Mouse (Mus musculus) gastrocnemius, postnatal 25 days (tissue): ENCODE results near the gene Stk11ip. TPM values are rescaled to one million over a fixed set of nuclear protein-coding genes. Genes with fewer than 3 reads are reported as not detected.

ENCODE experiments used
- DNase-seq: peaks from one replicate; pipeline ENCODE4 v3.0.0; 2022
- long read RNA-seq, 2 experiments: library from polyadenylated mRNA; stranded (forward); transcript quantifications; one replicate each; pipeline ENCODE4 v2.0.0; 2021
- total RNA-seq, 2 experiments: library from RNA; stranded (reverse); gene quantifications; 1 replicate in 1 of 2; 2 replicates in 1 of 2; pipeline ENCODE4 v1.2.3; 2021

Stk11ip gene
- 1 to 10 TPM; 5.3 to 5.6 TPM for total RNA-seq
- long read RNA-seq, experiment 1, partial matches to known transcripts: 2 of 2 reads
- long read RNA-seq, experiment 1, other reads (novel, unspliced or antisense): 0 of 2 reads
- long read RNA-seq, experiment 2, full-length matches to known transcripts: 1 of 2 reads
- long read RNA-seq, experiment 2, partial matches to known transcripts: 1 of 2 reads
- long read RNA-seq, experiment 2, other reads (novel, unspliced or antisense): 0 of 2 reads

GRCm38 (mm10) chr1:75521321-75522031 is at the start of gene Stk11ip:
Gene Stk11ip, plus strand, starts transcription at chr1:75521529.
- DNase-seq: peak; percentile 91

- no peak for DNase-seq
Measured at GRCm38 (mm10) chr1:75476441-75476840, 44.9 kb upstream of the Stk11ip start.

GRCm38 (mm10) chr1:75477264-75477965 is 43.9 kb upstream of the Stk11ip start:
- peak; percentile 65 for DNase-seq

- DNase-seq: no peak
Measured at GRCm38 (mm10) chr1:75477966-75478290, 43.4 kb upstream of the Stk11ip start.

DNA sequence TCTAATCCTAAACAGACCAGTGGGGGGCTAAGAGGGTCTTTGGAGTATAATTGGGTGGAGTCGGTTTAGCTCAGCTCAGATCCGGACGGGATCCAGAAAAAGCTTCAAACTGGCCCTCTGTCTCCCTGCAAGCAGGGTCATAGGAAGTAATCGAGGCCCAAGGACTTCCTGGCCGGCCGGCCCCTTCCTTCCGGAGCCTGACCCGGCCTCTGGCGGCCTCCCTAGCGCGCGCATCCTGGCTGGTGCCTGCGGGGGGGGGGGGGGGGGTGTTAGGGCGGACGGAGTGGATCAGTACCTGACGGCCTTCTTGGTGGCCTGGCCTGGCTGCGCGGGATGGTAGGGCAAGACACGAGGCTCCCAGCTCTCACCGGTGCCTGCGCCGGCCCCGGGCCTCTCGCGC is 42.8 kb upstream of the Stk11ip start:
- DNase-seq: peak; percentile 51

DNA sequence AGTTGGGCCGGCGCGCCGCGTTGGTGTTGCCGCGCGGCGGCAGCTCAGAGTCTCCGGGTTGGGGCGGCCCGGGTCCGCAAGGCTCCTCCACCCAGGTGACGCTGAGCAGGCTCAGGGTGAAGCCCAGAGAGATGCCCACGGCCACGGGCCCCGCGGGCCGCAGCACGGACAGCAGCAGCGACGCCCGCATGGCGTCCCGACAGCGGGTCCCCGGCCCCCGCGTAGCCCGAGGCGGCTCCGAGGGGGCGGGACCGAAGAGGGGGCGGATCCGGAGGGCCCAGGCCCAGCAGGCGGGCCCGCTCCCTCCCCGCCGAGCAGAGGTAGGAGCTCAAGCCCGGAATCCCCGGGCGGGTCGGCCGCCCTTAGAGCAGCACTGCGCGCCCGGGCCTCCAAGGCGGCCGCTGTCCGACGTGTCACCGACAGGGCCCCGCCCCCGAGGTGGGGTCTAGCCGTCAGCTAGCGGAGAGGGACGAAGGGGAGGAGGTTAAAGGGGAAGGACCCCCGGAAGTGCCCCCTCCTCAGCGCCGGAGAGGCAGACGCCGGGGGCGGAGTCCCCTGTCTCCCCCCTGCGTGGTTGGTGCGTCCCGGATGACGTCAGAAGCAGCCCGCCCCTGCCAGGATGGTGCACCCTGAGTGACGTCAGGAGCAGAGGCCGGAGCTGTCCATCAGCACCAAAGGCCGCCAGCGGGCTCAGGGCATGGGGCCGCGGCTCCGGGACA is 42.3 kb upstream of the Stk11ip start, which contains the start of the genes Chpf and Tmem198:
Chpf (minus strand) TSS at position 392 of the 719 bp plus-strand sequence.
Tmem198 (plus strand) TSS at position 617 of the 719 bp plus-strand sequence.
- DNase-seq: peak; percentile 95

- DNase-seq: no peak
Measured at GRCm38 (mm10) chr1:75479635-75479989, 41.7 kb upstream of the Stk11ip start.

DNA sequence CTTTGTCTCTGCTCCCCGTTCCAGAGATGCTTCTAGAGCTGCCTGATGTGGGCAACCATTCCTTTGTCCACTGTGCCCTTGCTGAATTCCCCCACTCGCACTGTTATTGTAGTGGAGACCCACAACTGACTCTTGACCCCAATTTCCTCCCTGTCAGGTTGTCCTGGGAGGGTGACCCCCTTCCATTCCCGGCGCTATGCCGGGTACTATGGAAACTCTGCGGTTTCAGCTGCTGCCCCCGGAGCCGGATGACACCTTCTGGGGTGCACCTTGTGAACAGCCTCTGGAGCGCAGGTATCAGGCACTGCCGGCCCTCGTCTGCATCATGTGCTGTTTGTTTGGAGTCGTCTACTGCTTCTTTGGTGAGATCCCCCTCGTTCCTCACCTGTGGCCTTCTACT is 41.3 kb upstream of the Stk11ip start:
- no peak for DNase-seq

DNA sequence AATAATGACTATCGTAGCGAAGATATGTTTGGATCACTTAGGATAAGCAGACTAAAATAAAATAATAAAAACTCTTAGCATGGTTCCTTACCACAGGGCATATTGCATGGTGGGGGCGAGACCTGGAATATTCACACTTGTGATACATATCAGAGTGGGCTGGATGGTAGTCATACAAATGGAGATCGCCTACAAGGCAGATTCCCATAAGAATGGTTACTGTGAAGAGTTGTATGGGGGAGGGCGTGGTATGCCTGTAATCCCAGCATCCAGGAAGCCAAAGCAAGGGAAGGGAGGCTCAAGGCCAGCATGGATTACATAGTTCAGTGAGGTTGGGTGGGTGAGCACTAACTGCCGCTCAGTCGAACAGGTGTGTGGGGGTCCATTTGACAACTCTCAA is 40.6 kb upstream of the Stk11ip start:
- DNase-seq: no peak

DNA sequence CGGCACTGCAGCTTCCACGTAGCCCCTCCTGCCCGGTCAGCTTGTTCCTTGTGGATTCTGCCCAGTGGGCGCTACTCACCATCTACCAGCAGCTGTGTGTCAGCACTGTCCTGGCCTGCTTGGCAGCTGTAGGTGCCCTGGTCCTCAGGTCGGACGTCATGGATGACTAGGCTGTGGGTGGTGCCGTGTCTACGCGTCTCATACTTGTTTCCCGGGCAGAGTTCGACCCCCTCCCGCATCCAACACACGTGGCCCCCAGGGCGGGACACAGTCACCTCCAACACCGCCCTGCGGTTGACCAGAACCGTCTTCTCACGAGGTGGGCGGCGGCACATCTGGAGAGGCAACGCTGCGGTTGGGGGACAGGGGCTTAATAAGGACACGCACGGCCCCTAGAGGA is 34.8 kb upstream of the Stk11ip start:
- no peak for DNase-seq

DNA sequence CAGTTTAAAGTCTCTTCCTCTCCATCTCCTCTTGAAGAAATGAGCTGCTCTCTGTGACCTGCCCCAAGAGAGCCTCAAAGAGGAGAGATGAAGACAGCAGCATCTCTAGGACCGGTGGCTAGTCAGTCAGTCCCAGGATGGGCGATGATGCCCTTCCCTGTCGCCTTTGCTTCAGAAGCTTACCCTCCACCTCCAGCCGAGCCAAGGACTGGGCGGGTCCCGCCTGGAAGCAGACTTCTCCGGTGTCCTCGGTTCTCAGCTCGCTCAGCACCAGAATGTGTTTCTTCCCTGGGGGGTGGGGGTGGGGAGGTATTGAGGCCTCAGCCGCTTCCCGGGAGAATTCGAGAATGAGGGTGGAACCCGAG is 34.3 kb upstream of the Stk11ip start:
- DNase-seq: no peak

DNA sequence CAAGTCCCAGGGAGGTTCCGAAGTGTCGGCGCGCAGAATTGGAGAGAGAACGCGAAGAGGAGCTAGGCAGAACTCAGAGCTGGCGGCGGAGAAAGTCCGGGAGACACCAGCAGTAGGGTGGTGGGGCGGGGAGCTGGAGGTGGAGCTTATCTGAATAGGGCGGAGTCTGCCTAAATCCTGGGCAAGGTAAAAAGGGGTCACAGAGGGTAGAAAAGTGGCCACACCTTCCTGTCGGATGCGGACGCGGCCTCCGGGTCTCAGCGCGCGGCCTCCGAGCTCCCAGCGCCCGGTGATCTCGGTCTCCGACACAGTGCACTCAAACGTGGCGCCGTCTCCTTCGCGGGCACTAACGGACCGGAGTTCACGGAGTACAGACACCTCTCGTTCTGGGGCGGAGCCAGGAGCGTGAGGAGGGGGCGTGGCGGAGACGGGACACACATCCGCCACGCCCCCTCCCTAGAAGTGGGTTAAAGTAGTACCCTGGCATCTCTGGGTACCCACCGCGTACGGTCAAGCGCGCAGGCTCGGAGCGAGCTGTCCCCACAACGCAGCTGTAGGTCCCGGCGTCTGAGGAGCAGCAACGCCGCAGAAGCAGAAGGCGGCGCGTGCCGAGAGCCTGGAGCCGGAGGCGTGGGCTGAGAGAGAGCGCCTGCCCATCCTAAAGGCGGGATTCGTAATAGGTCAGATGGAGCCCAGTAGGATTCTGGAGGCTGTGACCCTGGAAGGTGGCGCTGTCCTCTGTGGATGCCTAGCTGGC is 33.7 kb upstream of the Stk11ip start:
- DNase-seq: no peak

DNA sequence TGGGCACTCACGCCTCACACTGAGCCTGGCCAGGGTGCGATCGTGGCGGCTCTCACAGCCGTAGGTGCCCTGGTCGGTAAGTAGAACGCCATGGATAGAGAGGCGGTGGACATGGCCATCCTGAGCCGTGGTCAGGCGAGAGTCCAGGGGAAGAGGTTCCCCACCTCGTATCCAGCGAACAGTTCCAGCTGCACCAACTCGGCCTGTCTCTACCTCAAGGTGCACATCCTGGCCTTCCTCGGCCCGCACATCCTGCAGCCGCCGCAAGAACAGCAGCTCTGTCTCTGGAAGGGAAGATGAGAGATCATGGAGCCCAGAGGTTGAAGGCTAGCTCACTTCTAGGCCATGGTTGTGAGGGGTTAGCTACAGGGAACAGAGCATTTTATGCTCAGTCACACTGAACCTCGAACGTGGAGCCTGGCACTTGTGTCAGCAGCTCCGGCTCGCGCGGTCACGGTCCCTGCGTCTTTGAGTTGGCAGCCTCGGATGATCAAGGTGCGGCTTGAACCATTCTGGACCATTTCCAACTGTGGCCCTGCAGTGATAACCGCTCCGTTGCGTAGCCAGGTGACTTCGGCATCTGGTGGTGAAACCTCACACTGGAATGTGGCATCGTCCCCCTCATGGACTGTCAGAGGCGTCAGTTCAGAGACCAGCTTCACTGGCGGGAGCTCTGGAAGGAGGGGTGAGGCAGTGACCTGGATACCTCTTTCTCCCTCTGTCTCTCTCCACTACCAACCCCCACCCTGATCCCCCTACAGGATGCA is 30.4 kb upstream of the Stk11ip start:
- DNase-seq: no peak

- no peak for DNase-seq
Measured at GRCm38 (mm10) chr1:75492579-75493170, 28.7 kb upstream of the Stk11ip start.

DNA sequence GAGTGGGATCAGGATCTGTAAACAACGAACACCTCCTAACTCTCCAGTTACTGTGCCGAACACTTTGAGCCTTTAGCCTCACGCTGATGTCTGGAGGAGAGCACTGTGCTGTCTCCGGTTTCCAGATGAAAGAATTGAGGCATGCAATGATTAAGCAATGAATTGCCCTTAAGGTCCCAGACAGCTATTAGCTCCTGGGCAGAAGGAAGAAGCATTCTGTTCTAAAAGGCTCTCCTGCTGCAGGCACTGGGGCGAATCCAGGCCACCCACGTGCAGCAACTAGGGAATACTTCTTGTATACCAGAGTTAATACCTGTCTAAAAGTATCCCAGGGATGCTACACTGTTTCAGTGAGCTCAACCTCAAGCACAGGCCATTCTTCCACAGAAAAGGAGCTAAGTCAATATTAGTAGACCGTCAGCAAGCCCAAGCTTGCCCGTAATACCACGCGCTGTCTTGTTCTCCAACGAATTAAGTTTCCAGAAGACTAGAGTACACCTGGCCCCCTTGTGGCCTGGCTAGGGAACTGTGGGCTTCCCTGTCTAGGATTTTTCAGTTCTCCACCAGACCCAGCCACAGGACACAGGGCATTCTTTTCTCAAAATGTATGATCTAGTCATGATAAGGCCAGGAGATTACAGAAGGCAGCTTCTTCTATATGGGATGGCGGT is 26.3 kb upstream of the Stk11ip start:
- no peak for DNase-seq

DNA sequence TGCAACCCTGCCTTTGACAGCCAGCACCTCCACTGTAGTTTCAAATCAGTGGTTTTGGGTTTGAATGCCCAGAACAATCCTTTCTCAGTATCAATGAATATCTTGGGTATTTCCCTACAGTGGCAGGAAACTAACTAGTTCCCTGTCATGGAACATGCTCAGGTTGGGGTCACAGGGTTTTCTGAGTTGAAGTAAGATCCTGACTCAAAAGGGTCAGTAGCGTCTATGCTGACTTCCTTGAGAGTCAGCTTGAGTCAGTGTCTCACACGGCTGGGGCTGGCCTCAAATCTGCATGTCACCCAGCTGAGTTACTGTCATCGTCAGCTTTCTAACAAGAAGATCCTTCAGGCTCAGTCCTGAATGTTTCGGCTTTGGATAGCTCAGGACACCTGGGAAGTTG is 22.4 kb upstream of the Stk11ip start:
- DNase-seq: no peak

DNA sequence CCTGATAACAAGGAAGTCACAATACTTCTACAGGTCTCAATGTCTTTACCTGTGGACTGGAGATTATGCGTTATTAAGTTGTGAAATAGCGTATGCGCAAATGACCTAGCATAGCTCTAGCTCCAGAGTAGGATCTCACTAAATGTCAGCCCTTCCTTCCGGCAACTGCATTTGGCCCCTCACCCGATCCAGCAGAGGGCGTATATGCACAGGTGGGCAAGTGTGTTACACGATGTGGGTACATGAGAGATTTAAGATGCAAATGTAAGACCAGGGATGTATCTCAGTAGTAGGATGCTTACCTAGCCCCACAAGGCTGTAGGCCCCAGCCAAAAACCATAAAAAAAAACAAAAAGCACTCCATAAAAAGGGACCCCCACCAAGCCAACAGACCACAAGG is 21.9 kb upstream of the Stk11ip start:
- no peak for DNase-seq

GRCm38 (mm10) chr1:75501905-75502304 is 19.4 kb upstream of the Stk11ip start:
- no peak for DNase-seq

GRCm38 (mm10) chr1:75502945-75503650 is 18.2 kb upstream of the Stk11ip start:
- no peak for DNase-seq

DNA sequence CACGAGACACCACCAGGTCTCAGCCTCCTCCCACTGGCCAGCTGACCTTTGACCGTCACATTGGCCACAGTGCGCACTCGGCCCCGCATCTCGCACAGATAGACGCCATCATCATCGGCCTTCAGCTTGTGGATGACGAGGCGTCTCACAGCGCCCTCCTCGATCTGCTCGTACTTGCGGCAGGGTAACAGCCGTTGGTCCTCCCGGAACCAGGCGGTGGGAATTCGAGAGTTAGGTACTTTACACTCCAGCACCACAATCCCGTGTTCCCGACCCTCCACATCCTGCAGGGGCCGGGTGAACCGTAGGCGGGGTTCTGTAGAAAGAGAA is 17.7 kb upstream of the Stk11ip start:
- no peak for DNase-seq
